In genomic region chr1:184734067-184734830, GRCm38 (mm10) we compare ENCODE assay signal across 9 mouse cellular contexts. TPM values are rescaled to one million over a fixed set of nuclear protein-coding genes. Genes with fewer than 3 reads are reported as not detected.
DNase-seq lines count a peak whose midpoint lies in the region; ATAC-seq and TF ChIP-seq lines count a peak whose summit lies in the region.
"Had no signal": no experiment of that assay in that cellular context is flagged by ENCODE, and none has a peak within 500 bp of the region (broad histone marks: within the 10 kb centered on the region; RNA-seq: fewer than 3 reads in every experiment).

No protein-coding gene starts in this region.

- H3K9ac ChIP-seq in heart, embryonic 12.5 days, result peak overlapping the region; percentile 46; the same call in 1 of the 2 replicates
- H3K9ac ChIP-seq in limb, embryonic 14.5 days (ENCODE audit: low read depth, low read length, severe bottlenecking), result no peak overlapping the region

- peak; percentile 32 for DNase-seq in adrenal gland, adult 2 months
- DNase-seq in adrenal gland, postnatal 36 days, result no peak
- peak; percentile 44 to 45 for DNase-seq in B cell, adult 2 months
- no peak for DNase-seq in limb, embryonic 14.5 days (ENCODE audit: low spot score)
- DNase-seq in natural killer cell, adult 2 months (ENCODE audit: low spot score in 2 of 2), result peak; percentile 39 to 52
- no peak for DNase-seq in frontal cortex, postnatal 36 days (ENCODE audit: low spot score in 2 of 2)
- DNase-seq in Muller cell, postnatal 12 days (ENCODE audit: inconsistent ontology term), result no peak

- H3K4me1 ChIP-seq in heart, embryonic 12.5 days (replicated peaks), result peaks cover 21% of the 10 kb centered on the region
- peaks cover 9% of the 10 kb centered on the region; the same call in 1 of the 2 replicates for H3K4me1 ChIP-seq in limb, embryonic 14.5 days (ENCODE audit: control insufficient read depth, insufficient read depth, low read length)

- under 1% methylated on average over 27 of the region's 27 CpGs for WGBS in heart, embryonic 12.5 days
- WGBS in limb, embryonic 14.5 days, result 2% methylated on average over 27 of the region's 27 CpGs

- H3K36me3 ChIP-seq in heart, embryonic 12.5 days, result no peaks in the 10 kb centered on the region
- H3K36me3 ChIP-seq in limb, embryonic 14.5 days (ENCODE audit: control insufficient read depth, insufficient read depth, low read length), result no peaks in the 10 kb centered on the region

- no peaks in the 10 kb centered on the region for H3K9me3 ChIP-seq in heart, embryonic 12.5 days (replicated peaks)
- no peaks in the 10 kb centered on the region for H3K9me3 ChIP-seq in limb, embryonic 14.5 days (ENCODE audit: control insufficient read depth, low read length)

- ATAC-seq in heart, embryonic 12.5 days (ENCODE audit: insufficient number of reproducible peaks, low FRiP score), result no peak
- ATAC-seq in limb, embryonic 14.5 days (ENCODE audit: low FRiP score, low read depth), result no peak

- peaks cover 62% of the 10 kb centered on the region for H3K27me3 ChIP-seq in heart, embryonic 12.5 days (replicated peaks)
- peaks cover 70% of the 10 kb centered on the region for H3K27me3 ChIP-seq in limb, embryonic 14.5 days (ENCODE audit: control insufficient read depth, insufficient read depth, low read length)

- no peak overlapping the region for H3K27ac ChIP-seq in heart, embryonic 12.5 days (ENCODE audit: poor library complexity, severe bottlenecking)
- H3K27ac ChIP-seq in limb, embryonic 14.5 days (replicated peaks; ENCODE audit: low read depth, low read length), result no peak overlapping the region

- H3K4me3 ChIP-seq in heart, embryonic 12.5 days, result peak overlapping the region; percentile 61
- H3K4me3 ChIP-seq in limb, embryonic 14.5 days (replicated peaks; ENCODE audit: low read length), result peak overlapping the region; percentile 10
- H3K4me3 ChIP-seq: myocyte had no signal

- TF ChIP-seq POLR2A in limb, embryonic 14.5 days (IDR thresholded peaks at IDR 0.05; ENCODE audit: borderline replicate concordance, extremely low read depth, insufficient read depth, insufficient read length), result no peak

- peak overlapping the region; percentile 91 for H3K4me2 ChIP-seq in heart, embryonic 12.5 days
- H3K4me2 ChIP-seq in limb, embryonic 14.5 days (replicated peaks; ENCODE audit: low read depth, low read length, severe bottlenecking), result peak overlapping the region; percentile 93

RNA-seq across cellular contexts. Expression of gene Hlx, which starts 1.8 kb away (rescaled TPM):
- 10 to 100 TPM in 1 of 2 experiments, 1 to 10 TPM in 1; 7.0 to 17.3 TPM for total RNA-seq in adrenal gland, adult 2 months (2021)
- polyA plus RNA-seq in adrenal gland, adult 2 months (2012; rRNA removed), result 28.0 and 37.9 TPM in 2 replicates
- 10 to 100 TPM in 1 of 2 experiments, 1 to 10 TPM in 1; 7.2 to 14.6 TPM for total RNA-seq in adrenal gland, postnatal 36 days (2021)
- 8.7 and 8.8 TPM in 2 replicates for polyA plus RNA-seq in heart, embryonic 12.5 days (2016; fragmentation: Nextera tagmentation; extraction: Ambion mirVana)
- 16.2 and 24.4 TPM in 2 replicates for polyA plus RNA-seq in limb, embryonic 14.5 days (2012; rRNA removed)
- polyA plus RNA-seq in limb, embryonic 14.5 days (2014; fragmentation: Nextera tagmentation; extraction: Ambion mirVana), result 21.8 and 23.7 TPM in 2 replicates

Comparison
In these comparisons a context has a peak if more than half of its experiments do, and no peak if none do; other contexts are left out.
1. DNase-seq: peak in adrenal gland, adult 2 months (single experiment), B cell, adult 2 months (2 of 2) and natural killer cell, adult 2 months (2 of 2); none in adrenal gland, postnatal 36 days (0 of 2), limb, embryonic 14.5 days (single experiment), frontal cortex, postnatal 36 days (0 of 2) and Muller cell, postnatal 12 days (single experiment).